Mouse (Mus musculus) heart, embryonic 11.5 days (tissue): ENCODE measurements around the gene Mical3. TPM values are rescaled to one million over a fixed set of nuclear protein-coding genes. Genes with fewer than 3 reads are reported as not detected.
"Not testable (repeated sequence)": the region's sequence is repeated elsewhere in the genome, so short reads cannot be mapped to it uniquely, and the experiment has no call there.

ENCODE experiments used
- ATAC-seq: fragments of 200-750 bp; cut with Nextera tagmentation; replicated peaks from 2 replicates; pipeline ENCODE4 v1.8.0; 2017; ENCODE audit warnings: moderate library complexity; ENCODE audit not compliant: insufficient number of reproducible peaks, low FRiP score, low TSS enrichment
- H3K27ac ChIP-seq: fragments of 300-500 bp; sonication (generic); 2 replicates; pipeline ENCODE4 v1.5.1; 2014; ENCODE audit warnings: mild to moderate bottlenecking, low read depth, low read length
- H3K27me3 ChIP-seq: fragments of 300-500 bp; sonication (generic); 2 replicates; pipeline ENCODE4 v1.6.1; 2014; ENCODE audit warnings: mild to moderate bottlenecking, low read length, mixed read lengths; ENCODE audit not compliant: control insufficient read depth, insufficient read depth
- H3K36me3 ChIP-seq: fragments of 300-500 bp; sonication (generic); 2 replicates; pipeline ENCODE4 v1.6.1; 2014; ENCODE audit warnings: mild to moderate bottlenecking, low read length, moderate library complexity, mixed read lengths; ENCODE audit not compliant: control insufficient read depth, insufficient read depth
- H3K4me1 ChIP-seq: fragments of 300-500 bp; sonication (generic); 2 replicates; pipeline ENCODE4 v1.6.1; 2014; ENCODE audit warnings: low read length; ENCODE audit not compliant: control insufficient read depth, insufficient read depth
- H3K4me2 ChIP-seq: fragments of 300-500 bp; sonication (generic); 2 replicates; pipeline ENCODE4 v1.6.1; 2014; ENCODE audit warnings: mild to moderate bottlenecking, moderate library complexity
- H3K4me3 ChIP-seq: fragments of 300-500 bp; sonication (generic); 2 replicates; pipeline ENCODE4 v1.5.1; 2014; ENCODE audit warnings: low read depth, low read length
- H3K9ac ChIP-seq: fragments of 300-500 bp; sonication (generic); 2 replicates; pipeline ENCODE4 v1.6.1; 2014; ENCODE audit warnings: mild to moderate bottlenecking, low read depth, low read length, moderate library complexity
- H3K9me3 ChIP-seq: fragments of 300-500 bp; sonication (generic); replicated peaks from 2 replicates; pipeline ENCODE4 v1.6.1; 2016; ENCODE audit warnings: low read length; ENCODE audit not compliant: control insufficient read depth
- WGBS: fragments of 180-500 bp; shearing (Covaris S2); extraction: QIAGEN DNeasy Blood & Tissue Kit; methylation state at CpG from one replicate; pipeline ENCODE4 v1.1.7; 2014; ENCODE audit not compliant: insufficient replicate concordance; 5-methylcytosine and 5-hydroxymethylcytosine counted together
- polyA plus RNA-seq: library from polyadenylated mRNA; unstranded; fragments of >200 nt; fragmentation: Nextera tagmentation; extraction: Ambion mirVana; gene quantifications from 2 replicates; pipeline ENCODE4 v1.2.1, GENCODE M21; 2014

Gene Mical3
- polyA plus RNA-seq, 1 experiment from 2014 or later, result 53.2 TPM

GRCm38 (mm10) chr6:120917975-120918374, 212.8 kb downstream of the Mical3 start:
- no peak overlapping the region for H3K4me2 ChIP-seq
- ATAC-seq, result no peak
- H3K27me3 ChIP-seq, result peaks cover 3% of the 10 kb centered on the region; the same call in 1 of the 2 replicates
- H3K27ac ChIP-seq, result no peak overlapping the region
- H3K9me3 ChIP-seq, result no peaks in the 10 kb centered on the region
- no peak overlapping the region for H3K9ac ChIP-seq
- 48% methylated on average over 3 of the region's 3 CpGs for whole genome bisulfite sequencing
- H3K36me3 ChIP-seq, result no peaks in the 10 kb centered on the region
- H3K4me1 ChIP-seq, result peaks cover 9% of the 10 kb centered on the region
- no peak overlapping the region for H3K4me3 ChIP-seq

- ATAC-seq, result not testable (repeated sequence)
- H3K4me3 ChIP-seq, result peak overlapping the region; percentile 63
These were observed 213.6 kb downstream of the Mical3 start for GRCm38 (mm10) chr6:120916972-120917881.

GRCm38 (mm10) chr6:120916074-120916971, 214.5 kb downstream of the Mical3 start, which contains the start of gene Bid:
Gene Bid, minus strand, starts transcription at chr6:120916853.
- peak; percentile 85 for ATAC-seq

More at GRCm38 (mm10) chr6:120916972-120917881, 213.6 kb downstream of the Mical3 start:
- H3K9me3 ChIP-seq, H3K36me3 ChIP-seq, H3K27ac ChIP-seq, H3K27me3 ChIP-seq: not testable (repeated sequence)
- peak overlapping the region; percentile 99 for H3K4me2 ChIP-seq
- 29% methylated on average over 10 of the region's 14 CpGs for WGBS
- H3K9ac ChIP-seq, result peak overlapping the region; percentile 68
- peaks cover 11% of the 10 kb centered on the region for H3K4me1 ChIP-seq

GRCm38 (mm10) chr6:120915649-120915975, 215.2 kb downstream of the Mical3 start:
- Histone ChIP-seq H3K9ac (no peak overlapping the region), H3K27me3 (peaks cover 3% of the 10 kb centered on the region; the same call in 1 of the 2 replicates), H3K9me3 (no peaks in the 10 kb centered on the region), H3K4me1 (peaks cover 11% of the 10 kb centered on the region), H3K36me3 (no peaks in the 10 kb centered on the region), H3K4me2 (peak overlapping the region; percentile 99), H3K4me3 (peak overlapping the region; percentile 63; the same call in 1 of the 2 replicates), H3K27ac (no peak overlapping the region)
- ATAC-seq, result no peak
- 20% methylated on average over 2 of the region's 2 CpGs for WGBS

More at GRCm38 (mm10) chr6:120916074-120916971, 214.5 kb downstream of the Mical3 start, which contains the start of gene Bid:
- Histone ChIP-seq H3K4me3 (peak within 1 kb of the TSS; percentile 63), H3K9ac (peak within 1 kb of the TSS; percentile 68), H3K27ac (no peak within 1 kb of the TSS), H3K4me1 (peaks cover 11% of the 10 kb centered on the region), H3K4me2 (peak within 1 kb of the TSS; percentile 99), H3K27me3 (peaks cover 3% of the 10 kb centered on the region; the same call in 1 of the 2 replicates), H3K36me3 (no peaks in the 10 kb centered on the region), H3K9me3 (no peaks in the 10 kb centered on the region)
- WGBS, result under 1% methylated on average over 59 of the region's 67 CpGs

GRCm38 (mm10) chr6:120914911-120915648, 215.7 kb downstream of the Mical3 start:
- peaks cover 11% of the 10 kb centered on the region for H3K4me1 ChIP-seq
- no peak overlapping the region for H3K27ac ChIP-seq
- WGBS, result 37% methylated on average over 9 of the region's 9 CpGs
- no peaks in the 10 kb centered on the region for H3K36me3 ChIP-seq
- H3K9me3 ChIP-seq, result no peaks in the 10 kb centered on the region
- peaks cover 3% of the 10 kb centered on the region; the same call in 1 of the 2 replicates for H3K27me3 ChIP-seq
- ATAC-seq, result no peak
- H3K4me3 ChIP-seq, result no peak overlapping the region
- no peak overlapping the region; the same call in 1 of the 2 replicates for H3K4me2 ChIP-seq
- no peak overlapping the region for H3K9ac ChIP-seq

- ATAC-seq, result no peak
- H3K36me3 ChIP-seq, result no peaks in the 10 kb centered on the region
- H3K4me1 ChIP-seq, result peaks cover 11% of the 10 kb centered on the region
- H3K9me3 ChIP-seq, result no peaks in the 10 kb centered on the region
- no peak overlapping the region; the same call in 1 of the 2 replicates for H3K4me2 ChIP-seq
- no peak overlapping the region for H3K27ac ChIP-seq
- peaks cover 3% of the 10 kb centered on the region; the same call in 1 of the 2 replicates for H3K27me3 ChIP-seq
- H3K4me3 ChIP-seq, result no peak overlapping the region
- 63% methylated on average over 4 of the region's 4 CpGs for WGBS
- H3K9ac ChIP-seq, result no peak overlapping the region
These were observed 216.3 kb downstream of the Mical3 start for GRCm38 (mm10) chr6:120914533-120914910.

- no peak overlapping the region for H3K9ac ChIP-seq
- no peak overlapping the region for H3K4me3 ChIP-seq
- H3K9me3 ChIP-seq, result no peaks in the 10 kb centered on the region
- no peaks in the 10 kb centered on the region for H3K36me3 ChIP-seq
- WGBS, result 81% methylated on average over 8 of the region's 8 CpGs
- no peak overlapping the region for H3K27ac ChIP-seq
- peaks cover 11% of the 10 kb centered on the region for H3K4me1 ChIP-seq
- H3K27me3 ChIP-seq, result peaks cover 3% of the 10 kb centered on the region; the same call in 1 of the 2 replicates
- no peak for ATAC-seq
- H3K4me2 ChIP-seq, result no peak overlapping the region
These were observed 217.0 kb downstream of the Mical3 start for GRCm38 (mm10) chr6:120913783-120914182.

- 48% methylated on average over 2 of the region's 2 CpGs for whole genome bisulfite sequencing
- peaks cover 3% of the 10 kb centered on the region; the same call in 1 of the 2 replicates for H3K27me3 ChIP-seq
- no peaks in the 10 kb centered on the region for H3K9me3 ChIP-seq
- H3K27ac ChIP-seq, result no peak overlapping the region
- no peak overlapping the region for H3K4me2 ChIP-seq
- no peak overlapping the region for H3K4me3 ChIP-seq
- no peak for ATAC-seq
- H3K36me3 ChIP-seq, result no peaks in the 10 kb centered on the region
- peaks cover 11% of the 10 kb centered on the region for H3K4me1 ChIP-seq
- no peak overlapping the region for H3K9ac ChIP-seq
These were observed 217.9 kb downstream of the Mical3 start for GRCm38 (mm10) chr6:120912931-120913330.
